Mouse (Mus musculus) midbrain, postnatal 0 days (tissue): Measurements from ENCODE around the gene Cfap65. TPM values are rescaled to one million over a fixed set of nuclear protein-coding genes. Genes with fewer than 3 reads are reported as not detected.

Experiments
- ATAC-seq: fragments of 200-750 bp; cut with Nextera tagmentation; 2 replicates; pipeline ENCODE4 v1.8.0; 2017; ENCODE audit warnings: moderate number of reproducible peaks, mild to moderate bottlenecking, moderate TSS enrichment, moderate library complexity; ENCODE audit not compliant: low FRiP score
- DNase-seq: peaks from one replicate; pipeline ENCODE4 v3.0.0-alpha.2; 2015; ENCODE audit warnings: low spot score
- H3K27ac ChIP-seq: fragments of 300-500 bp; sonication (generic); 2 replicates; pipeline ENCODE4 v1.5.1; 2014; ENCODE audit warnings: low read depth, mild to moderate bottlenecking, low read length, mixed read lengths
- H3K27me3 ChIP-seq: fragments of 300-500 bp; sonication (generic); 2 replicates; pipeline ENCODE4 v1.6.1; 2014; ENCODE audit warnings: low read length, control low read depth, mixed read lengths; ENCODE audit not compliant: insufficient read depth
- H3K36me3 ChIP-seq: fragments of 300-500 bp; sonication (generic); 2 replicates; pipeline ENCODE4 v1.6.1; 2014; ENCODE audit warnings: low read length, control low read depth, mixed read lengths; ENCODE audit not compliant: insufficient read depth
- H3K4me1 ChIP-seq: fragments of 300-500 bp; sonication (generic); 2 replicates; pipeline ENCODE4 v1.6.1; 2014; ENCODE audit warnings: mild to moderate bottlenecking, control low read depth, antibody characterized with exemption, low read length, mixed read lengths; ENCODE audit not compliant: insufficient read depth
- H3K4me2 ChIP-seq: fragments of 300-500 bp; sonication (generic); 2 replicates; pipeline ENCODE4 v1.6.1; 2014; ENCODE audit warnings: low read depth, mild to moderate bottlenecking, low read length, mixed read lengths; ENCODE audit not compliant: poor library complexity, severe bottlenecking
- H3K4me3 ChIP-seq: fragments of 300-500 bp; sonication (generic); 2 replicates; pipeline ENCODE4 v1.5.1; 2014; ENCODE audit warnings: low read depth, mild to moderate bottlenecking, low read length, moderate library complexity
- H3K9ac ChIP-seq: fragments of 300-500 bp; sonication (generic); replicated peaks from 2 replicates; pipeline ENCODE4 v1.6.1; 2014; ENCODE audit warnings: mild to moderate bottlenecking, low read length, moderate library complexity, mixed read lengths; ENCODE audit not compliant: poor library complexity, severe bottlenecking
- H3K9me3 ChIP-seq: fragments of 300-500 bp; sonication (generic); 2 replicates; pipeline ENCODE4 v1.6.1; 2016; ENCODE audit warnings: low read length, control low read depth
- CTCF ChIP-seq: IDR thresholded peaks from 2 replicates; pipeline ENCODE4 v1.5.1; 2016; ENCODE audit warnings: antibody characterized with exemption, mild to moderate bottlenecking
- WGBS: fragments of 180-500 bp; shearing (Covaris S2); extraction: QIAGEN DNeasy Blood & Tissue Kit; methylation state at CpG from one replicate; pipeline ENCODE4 v1.1.7; 2014; 5-methylcytosine and 5-hydroxymethylcytosine counted together
- polyA plus RNA-seq: library from polyadenylated mRNA; unstranded; fragments of >200 nt; fragmentation: Nextera tagmentation; extraction: Ambion mirVana; gene quantifications from 2 replicates; pipeline ENCODE4 v1.2.1, GENCODE M21; 2015
- total RNA-seq: library from RNA; depleted of rRNA; stranded (reverse); fragments of >200 nt; gene quantifications from 2 replicates; pipeline ENCODE4 v1.2.3, GENCODE M21; 2014; rRNA removed

Gene Cfap65
- 4.0 and 4.1 TPM in 2 replicates for total RNA-seq
- polyA plus RNA-seq = 0.94 and 1.5 TPM in 2 replicates

- peak; percentile 77; the same call in 1 of the 2 replicates for ATAC-seq
Observed at GRCm38 (mm10) chr1:74935402-74935801, at the start of gene Cfap65. TSS of gene Cfap65 (minus strand) at chr1:74935599.

GRCm38 (mm10) chr1:74977001-74977400, 41.6 kb upstream of the Cfap65 start:
- ATAC-seq = no peak
- no peak overlapping the region for H3K4me3 ChIP-seq
- no peaks in the 10 kb centered on the region for H3K4me1 ChIP-seq
- H3K27me3 ChIP-seq = no peaks in the 10 kb centered on the region
- no peak overlapping the region for H3K27ac ChIP-seq
- no peaks in the 10 kb centered on the region for H3K9me3 ChIP-seq
- no peak for DNase-seq
- H3K9ac ChIP-seq = no peak overlapping the region
- no peak for TF ChIP-seq CTCF
- no peaks in the 10 kb centered on the region for H3K36me3 ChIP-seq
- 89% methylated on average over 8 of the region's 8 CpGs for WGBS
- no peak overlapping the region for H3K4me2 ChIP-seq

More at GRCm38 (mm10) chr1:74935402-74935801, at the start of gene Cfap65:
- Histone ChIP-seq H3K4me3 (peak within 1 kb of the TSS; percentile 44), H3K9ac (no peak within 1 kb of the TSS), H3K36me3 (no peaks in the 10 kb centered on the region), H3K27ac (no peak within 1 kb of the TSS), H3K4me2 (peak within 1 kb of the TSS; percentile 62), H3K27me3 (0 out of 2 replicates have a peak, but pooled peaks cover 4% of the 10 kb centered on the region), H3K9me3 (no peaks in the 10 kb centered on the region), H3K4me1 (no peaks in the 10 kb centered on the region)
- no peak for TF ChIP-seq CTCF
- WGBS = under 1% methylated on average over 18 of the region's 18 CpGs
- peak; percentile 81 for DNase-seq

GRCm38 (mm10) chr1:74975936-74976335, 40.5 kb upstream of the Cfap65 start:
- H3K9ac ChIP-seq = no peak overlapping the region
- no peak for TF ChIP-seq CTCF
- H3K36me3 ChIP-seq = no peaks in the 10 kb centered on the region
- H3K27me3 ChIP-seq = no peaks in the 10 kb centered on the region
- no peaks in the 10 kb centered on the region for H3K9me3 ChIP-seq
- H3K4me2 ChIP-seq = no peak overlapping the region
- H3K4me3 ChIP-seq = no peak overlapping the region
- ATAC-seq (no peak), DNase-seq (no peak)
- 100% methylated on average over 1 of the region's 1 CpGs for WGBS
- no peaks in the 10 kb centered on the region for H3K4me1 ChIP-seq
- H3K27ac ChIP-seq = no peak overlapping the region

GRCm38 (mm10) chr1:74973590-74973989, 38.2 kb upstream of the Cfap65 start:
- Histone ChIP-seq H3K36me3 (no peaks in the 10 kb centered on the region), H3K27ac (no peak overlapping the region), H3K9me3 (no peaks in the 10 kb centered on the region), H3K4me2 (no peak overlapping the region), H3K27me3 (no peaks in the 10 kb centered on the region), H3K4me3 (no peak overlapping the region), H3K9ac (no peak overlapping the region), H3K4me1 (no peaks in the 10 kb centered on the region)
- no peak for TF ChIP-seq CTCF
- no peak for ATAC-seq
- 82% methylated on average over 6 of the region's 6 CpGs for WGBS
- DNase-seq = no peak

GRCm38 (mm10) chr1:74971353-74972050, 36.1 kb upstream of the Cfap65 start:
- ATAC-seq = no peak
- Histone ChIP-seq H3K9ac (no peak overlapping the region), H3K27me3 (no peaks in the 10 kb centered on the region), H3K4me3 (no peak overlapping the region), H3K4me2 (no peak overlapping the region), H3K4me1 (no peaks in the 10 kb centered on the region), H3K27ac (no peak overlapping the region), H3K9me3 (no peaks in the 10 kb centered on the region), H3K36me3 (no peaks in the 10 kb centered on the region)
- TF ChIP-seq CTCF = no peak
- DNase-seq = no peak
- WGBS = 52% methylated on average over 4 of the region's 4 CpGs

GRCm38 (mm10) chr1:74967962-74968580, 32.7 kb upstream of the Cfap65 start:
- Histone ChIP-seq H3K9ac (no peak overlapping the region), H3K4me1 (no peaks in the 10 kb centered on the region), H3K4me3 (no peak overlapping the region), H3K4me2 (no peak overlapping the region), H3K27ac (no peak overlapping the region), H3K36me3 (no peaks in the 10 kb centered on the region), H3K27me3 (no peaks in the 10 kb centered on the region), H3K9me3 (no peaks in the 10 kb centered on the region)
- ATAC-seq (no peak), DNase-seq (no peak)
- no peak for TF ChIP-seq CTCF
- 77% methylated on average over 8 of the region's 8 CpGs for WGBS
